Mouse (Mus musculus): ENCODE results near the gene Sh2d3c.

Gene Sh2d3c

GRCm38 (mm10) chr2:32756674-32757055 is 35.8 kb downstream of the Sh2d3c start:
- no peak for DNase-seq (ENCODE audit: low spot score)

- DNase-seq (ENCODE audit: low spot score): peak; percentile 97
These were observed 36.4 kb downstream of the Sh2d3c start, which contains the start of gene Tor2a for GRCm38 (mm10) chr2:32757056-32757845. Gene Tor2a, plus strand, starts transcription at chr2:32757234.

DNA sequence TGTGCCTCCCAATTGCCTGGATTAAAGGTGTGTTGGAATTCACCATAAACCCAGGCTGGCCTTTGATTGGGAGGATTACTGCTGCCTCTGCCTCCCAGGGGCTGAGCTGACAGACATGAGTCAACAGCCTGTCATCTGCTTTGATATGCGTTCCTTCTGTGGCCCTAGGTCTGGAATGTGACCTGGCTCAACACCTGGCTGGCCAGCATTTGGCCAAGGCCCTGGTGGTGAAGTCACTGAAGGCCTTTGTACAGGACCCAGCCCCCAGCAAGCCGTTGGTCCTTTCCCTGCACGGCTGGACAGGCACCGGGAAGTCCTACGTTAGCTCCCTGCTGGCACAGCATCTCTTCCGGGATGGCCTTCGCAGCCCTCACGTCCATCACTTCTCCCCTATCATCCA is 37.6 kb downstream of the Sh2d3c start:
- DNase-seq (ENCODE audit: low spot score): no peak

- DNase-seq (ENCODE audit: low spot score): no peak
These were observed 38.1 kb downstream of the Sh2d3c start for GRCm38 (mm10) chr2:32759001-32759400.

GRCm38 (mm10) chr2:32761361-32761760 is 40.5 kb downstream of the Sh2d3c start:
- no peak for DNase-seq (ENCODE audit: low spot score)

GRCm38 (mm10) chr2:32761859-32762258 is 41.0 kb downstream of the Sh2d3c start:
- no peak for DNase-seq (ENCODE audit: low spot score)

DNA sequence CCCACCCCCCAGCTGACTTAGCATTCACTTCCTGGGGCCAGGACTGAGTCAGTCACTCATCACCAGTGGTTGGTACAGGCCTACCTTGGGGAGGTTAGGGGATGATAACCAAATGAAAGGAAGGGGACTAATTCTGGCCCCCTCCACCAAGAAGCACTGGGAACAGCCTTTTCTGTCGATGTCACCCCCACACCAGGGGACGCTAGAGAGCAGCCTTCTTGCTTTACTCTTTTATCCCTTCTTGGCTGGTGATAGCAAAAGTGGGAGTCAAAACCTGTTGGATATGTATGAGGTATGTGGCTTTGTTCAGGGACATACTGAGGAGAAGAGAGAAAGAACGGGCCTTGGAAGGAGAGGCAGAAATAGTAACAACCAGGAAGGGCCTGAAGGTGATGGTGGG is 42.5 kb downstream of the Sh2d3c start:
- DNase-seq (ENCODE audit: low spot score): no peak

GRCm38 (mm10) chr2:32767241-32767640 is 46.4 kb downstream of the Sh2d3c start:
- DNase-seq (ENCODE audit: low spot score): no peak

- DNase-seq (ENCODE audit: low spot score): peak; percentile 52
These were observed 47.9 kb downstream of the Sh2d3c start for GRCm38 (mm10) chr2:32768661-32769285.

DNA sequence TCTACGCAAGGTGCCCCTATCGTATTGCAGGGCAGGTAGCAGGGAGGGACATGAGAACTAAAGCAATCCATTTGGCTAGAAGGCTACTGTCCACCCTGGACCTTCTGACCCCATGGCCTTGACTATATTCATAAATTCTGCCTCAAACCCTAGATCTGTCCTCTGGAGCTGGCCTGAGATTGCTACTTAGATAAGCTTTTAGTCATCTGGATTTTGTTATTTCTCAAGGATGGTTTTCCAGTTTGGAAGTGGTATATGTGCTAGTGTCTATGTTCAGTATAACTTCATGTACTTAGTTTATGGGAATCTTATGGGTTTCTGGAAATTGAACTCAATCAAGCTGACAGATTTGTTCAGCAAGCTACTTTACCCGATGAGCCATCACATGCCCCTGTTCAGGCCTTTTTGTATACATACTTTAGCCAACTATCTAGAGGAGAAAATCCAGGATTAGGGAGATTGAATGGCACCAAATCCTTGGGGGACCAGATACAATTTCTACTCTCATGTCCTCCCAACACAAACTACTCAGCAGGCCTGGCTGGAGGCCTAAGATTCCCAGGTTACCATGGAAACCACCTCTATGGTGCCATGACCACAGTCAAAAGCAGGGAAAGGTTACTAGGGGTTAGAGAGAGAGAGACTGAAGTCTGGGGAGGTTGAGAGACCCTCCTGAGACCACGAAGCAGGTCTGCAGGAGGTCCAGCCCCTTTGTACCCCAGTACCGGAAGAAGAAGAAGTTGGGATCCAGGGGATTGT is 48.7 kb downstream of the Sh2d3c start:
- no peak for DNase-seq (ENCODE audit: low spot score)

GRCm38 (mm10) chr2:32771886-32772285 is 51.0 kb downstream of the Sh2d3c start:
- DNase-seq (ENCODE audit: low spot score): no peak

- DNase-seq (ENCODE audit: low spot score): no peak
These were observed 51.9 kb downstream of the Sh2d3c start for GRCm38 (mm10) chr2:32772626-32773279.

GRCm38 (mm10) chr2:32775359-32776074 is 54.7 kb downstream of the Sh2d3c start, which contains the start of the genes Ttc16 and Ptrh1:
Gene Ttc16, minus strand, starts transcription at chr2:32775633.
Gene Ptrh1, plus strand, starts transcription at chr2:32775786.
- DNase-seq (ENCODE audit: low spot score): peak; percentile 96

DNA sequence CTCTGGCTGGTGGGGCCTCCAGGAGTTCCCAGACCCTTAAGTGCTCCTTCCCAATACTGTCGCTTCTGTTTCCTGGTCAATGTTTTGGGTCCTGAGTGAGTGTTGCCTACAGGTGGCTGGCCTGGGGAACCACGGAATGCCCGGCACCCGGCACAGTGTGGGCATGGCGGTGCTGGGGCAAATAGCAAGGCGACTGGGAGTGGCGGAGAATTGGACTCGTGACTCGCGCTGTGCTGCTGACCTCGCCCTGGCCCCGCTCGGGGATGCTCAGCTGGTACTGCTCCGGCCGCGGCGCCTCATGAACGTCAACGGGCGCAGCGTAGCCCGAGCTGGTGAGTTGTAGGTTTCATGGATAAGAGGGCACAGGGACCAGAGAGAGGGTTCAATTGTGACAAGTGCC is 55.3 kb downstream of the Sh2d3c start:
- peak; percentile 38 for DNase-seq (ENCODE audit: low spot score)

DNA sequence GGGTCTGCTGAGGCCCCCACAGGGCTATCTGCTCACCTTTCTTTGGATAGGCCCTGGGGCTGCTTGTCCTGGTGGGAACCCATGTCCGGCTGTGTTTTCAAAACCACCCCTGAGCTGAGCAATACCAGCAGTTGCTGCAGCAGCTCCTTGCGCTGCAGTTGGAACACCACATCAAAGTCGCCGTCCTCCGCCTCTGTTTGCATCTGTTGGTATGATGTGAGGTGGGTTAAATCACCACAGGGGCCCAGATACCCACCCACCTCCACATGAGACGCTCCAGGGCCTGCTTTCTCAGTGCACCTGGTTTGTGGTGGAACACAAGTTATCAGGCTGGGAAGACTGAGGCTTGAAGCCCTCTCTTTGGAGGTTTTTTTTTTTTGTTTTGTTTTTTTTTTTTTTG is 57.2 kb downstream of the Sh2d3c start:
- no peak for DNase-seq (ENCODE audit: low spot score)

DNA sequence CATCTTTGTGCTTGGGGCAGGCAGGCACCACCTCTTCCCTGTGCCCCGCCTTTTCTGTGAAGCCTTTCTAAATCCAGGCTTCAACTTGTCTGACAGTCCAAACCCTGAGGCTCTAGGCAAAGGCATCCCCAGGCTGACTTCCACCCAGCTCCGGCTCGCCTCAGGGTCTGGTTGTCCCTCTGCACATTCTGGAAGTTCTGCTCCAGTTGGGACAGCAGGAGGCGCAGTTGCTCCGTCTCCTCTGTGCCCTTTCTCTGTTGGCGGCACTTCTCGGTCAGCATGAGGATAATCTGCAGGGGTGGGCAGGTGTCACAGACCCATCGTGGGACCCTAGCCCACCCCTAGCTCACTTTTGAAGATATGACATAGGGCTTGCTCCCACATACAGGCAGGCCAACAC is 58.3 kb downstream of the Sh2d3c start:
- peak; percentile 70 for DNase-seq (ENCODE audit: low spot score)

DNA sequence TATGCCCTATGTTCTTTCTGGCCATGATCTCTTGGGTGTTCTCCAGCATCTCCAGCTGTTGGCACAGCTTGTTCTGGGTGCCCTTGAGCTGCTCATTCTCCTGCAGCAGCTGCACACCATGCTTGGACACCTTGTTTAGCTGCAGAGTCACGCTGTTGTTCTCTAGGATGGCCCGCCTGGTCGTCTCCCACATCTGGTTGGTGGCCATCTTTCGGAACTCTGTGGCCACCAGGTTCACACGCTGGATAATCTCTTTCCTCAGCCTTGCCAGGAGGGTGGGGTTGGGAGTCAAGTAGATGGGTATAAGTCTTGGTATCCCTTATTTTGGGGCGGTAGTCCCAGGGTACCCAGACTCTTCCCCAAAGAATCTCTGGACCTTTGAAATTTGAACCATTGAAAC is 58.9 kb downstream of the Sh2d3c start:
- DNase-seq (ENCODE audit: low spot score): no peak

DNA sequence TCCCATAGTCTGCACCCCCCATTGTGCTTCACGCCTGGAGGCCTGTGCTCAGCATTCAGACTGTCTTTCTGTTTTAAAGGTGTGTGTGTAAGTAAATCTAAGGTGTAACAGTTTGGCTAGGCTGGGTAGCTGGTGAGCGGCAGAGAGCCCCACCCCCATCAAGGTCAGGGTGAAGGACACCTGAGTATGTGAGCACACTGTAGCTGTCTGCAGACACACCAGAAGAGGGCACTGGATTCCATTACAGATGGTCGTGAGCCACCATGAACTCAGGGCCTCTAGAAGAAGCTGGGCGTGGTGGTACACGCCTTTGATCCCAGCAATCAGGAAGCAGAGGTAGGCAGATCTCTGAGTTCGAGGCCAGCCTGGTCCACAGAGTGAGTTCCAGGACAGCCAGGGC is 60.9 kb downstream of the Sh2d3c start:
- no peak for DNase-seq (ENCODE audit: low spot score)

GRCm38 (mm10) chr2:32784048-32784681 is 63.3 kb downstream of the Sh2d3c start, which contains the start of gene Cfap157:
Gene Cfap157, minus strand, starts transcription at chr2:32784428.
- no peak for DNase-seq (ENCODE audit: low spot score)

GRCm38 (mm10) chr2:32787176-32787575 is 66.3 kb downstream of the Sh2d3c start:
- DNase-seq (ENCODE audit: low spot score): no peak

DNA sequence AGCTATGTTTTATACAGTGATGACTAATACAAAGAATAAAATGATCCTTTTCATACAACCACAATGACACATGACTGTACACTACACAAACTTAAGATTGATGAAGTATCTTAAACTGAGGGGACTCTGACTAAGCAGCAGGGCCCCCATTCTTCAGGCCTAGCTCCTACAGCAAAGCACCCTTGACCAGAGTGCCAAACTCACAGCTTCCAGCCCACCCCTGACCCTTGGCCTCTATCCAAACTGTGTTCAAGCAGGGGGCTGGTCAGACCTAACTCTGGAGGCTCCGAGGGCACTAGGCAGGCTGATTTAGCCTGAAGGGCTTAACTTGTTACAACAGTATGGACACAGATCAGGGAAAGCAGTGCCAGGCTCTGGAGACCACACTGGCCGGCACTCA is 67.7 kb downstream of the Sh2d3c start:
- no peak for DNase-seq (ENCODE audit: low spot score)

All from ovary, postnatal 36 days (tissue).